Mouse (Mus musculus): ENCODE measurements around the gene Cnih1.

- TF ChIP-seq USF1 (IDR thresholded peaks at IDR 0.05; ENCODE audit: low read depth) (no peak), POLR2A (IDR thresholded peaks at IDR 0.05; ENCODE audit: insufficient read length, low read depth) (no peak), POLR2AphosphoS2 (IDR thresholded peaks at IDR 0.05; ENCODE audit: insufficient read length, low read depth) (no peak), E2F4 (IDR thresholded peaks at IDR 0.05; ENCODE audit: insufficient read depth) (no peak), CEBPB (IDR thresholded peaks at IDR 0.05; ENCODE audit: insufficient read depth, poor library complexity, severe bottlenecking) (no peak), MYOD1 (IDR thresholded peaks at IDR 0.05; ENCODE audit: control insufficient read depth in 1 of 3, insufficient read length in 2 of 3, low read depth in 2 of 3) (no peak), TCF12 (IDR thresholded peaks at IDR 0.05; ENCODE audit: insufficient read depth, poor library complexity, severe bottlenecking) (no peak), MAX (IDR thresholded peaks at IDR 0.05; ENCODE audit: low read depth) (no peak), SRF (IDR thresholded peaks at IDR 0.05; ENCODE audit: control insufficient read depth, insufficient read length, low read depth) (no peak)
Observed at GRCm38 (mm10) chr14:46745413-46745812, 42.8 kb downstream of the Cnih1 start.
